Mouse (Mus musculus) erythroblast, embryonic 14.5 days (primary cell): Measurements from ENCODE around the gene Pak2.

ENCODE experiments used
- GATA1 ChIP-seq: IDR thresholded peaks from 2 replicates; pipeline ENCODE4 v1.6.1; 2012; ENCODE audit warnings: low read length, inconsistent platforms, mixed read lengths
- TAL1 ChIP-seq: IDR thresholded peaks from 3 replicates; pipeline ENCODE4 v1.6.1; 2012; ENCODE audit warnings: low read length, inconsistent platforms, mixed read lengths

DNA sequence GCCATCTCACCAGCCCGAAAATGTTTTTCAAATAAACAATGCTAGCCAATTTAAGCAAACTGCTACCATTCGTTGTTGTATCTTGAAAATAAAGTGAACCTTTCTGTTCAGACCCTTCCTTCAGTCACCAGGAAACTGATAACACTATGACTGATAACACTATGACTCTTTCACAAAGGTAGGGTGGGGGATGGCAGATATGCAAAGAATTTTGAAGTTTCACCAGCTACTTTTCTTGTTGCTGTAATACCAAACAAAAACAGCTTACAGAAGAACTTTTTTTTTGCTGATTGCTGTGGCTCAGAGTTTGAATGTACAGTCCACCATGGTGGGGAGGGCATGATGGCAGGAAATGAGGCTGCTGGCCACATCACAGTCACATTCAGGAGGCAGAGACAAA is 16.9 kb downstream of the Pak2 start:
- TF ChIP-seq GATA1 (no peak), TAL1 (no peak)
